ENCODE assay signal across 9 mouse cellular contexts in genomic region chr9:72275979-72276500, GRCm38 (mm10). TPM values are rescaled to one million over a fixed set of nuclear protein-coding genes. Genes with fewer than 3 reads are reported as not detected.
A peak's percentile ranks its signal among the peaks of the same experiment; 100 is the strongest.
DNase-seq lines count a peak whose midpoint lies in the region; ATAC-seq and TF ChIP-seq lines count a peak whose summit lies in the region.
"Had no signal": no experiment of that assay in that cellular context is flagged by ENCODE, and none has a peak within 500 bp of the region (broad histone marks: within the 10 kb centered on the region; RNA-seq: fewer than 3 reads in every experiment).

No protein-coding gene starts in this region.

- H3K36me3 ChIP-seq in testis, adult 2 months (ENCODE audit: control insufficient read depth, insufficient read depth, low read length), result no peaks in the 10 kb centered on the region
- no peaks in the 10 kb centered on the region for H3K36me3 ChIP-seq in heart, postnatal 0 days (replicated peaks; ENCODE audit: control insufficient read depth, insufficient read depth, low read length)
- H3K36me3 ChIP-seq in liver, embryonic 16.5 days (ENCODE audit: control insufficient read depth, insufficient read depth), result no peaks in the 10 kb centered on the region

- peak overlapping the region; percentile 100 for H3K4me3 ChIP-seq in testis, adult 2 months (ENCODE audit: control insufficient read depth, low read depth, low read length)
- H3K4me3 ChIP-seq in heart, postnatal 0 days (ENCODE audit: low read depth, low read length), result peak overlapping the region; percentile 64
- H3K4me3 ChIP-seq in liver, embryonic 16.5 days (ENCODE audit: low read depth, low read length), result peak overlapping the region; percentile 86

- 19% methylated on average over 8 of the region's 8 CpGs for whole genome bisulfite sequencing in heart, postnatal 0 days
- 34% methylated on average over 8 of the region's 8 CpGs for WGBS in liver, embryonic 16.5 days (ENCODE audit: insufficient replicate concordance)

- peak overlapping the region; percentile 60 for H3K4me2 ChIP-seq in heart, postnatal 0 days (ENCODE audit: low read depth, low read length)
- H3K4me2 ChIP-seq in liver, embryonic 16.5 days (ENCODE audit: low read depth, low read length), result peak overlapping the region; percentile 89

- TF ChIP-seq CTCF in testis, adult 2 months (IDR thresholded peaks at IDR 0.05; ENCODE audit: control insufficient read depth, insufficient read depth, insufficient replicate concordance, low read depth, low read length), result no peak
- TF ChIP-seq CTCF in heart, postnatal 0 days (IDR thresholded peaks at IDR 0.05; ENCODE audit: low read depth), result no peak

- H3K9ac ChIP-seq in heart, postnatal 0 days (replicated peaks; ENCODE audit: low read depth, low read length), result peak overlapping the region; percentile 92
- H3K9ac ChIP-seq in liver, embryonic 16.5 days (ENCODE audit: low read depth, low read length), result peak overlapping the region; percentile 89

- peaks cover 5% of the 10 kb centered on the region for H3K4me1 ChIP-seq in testis, adult 2 months (ENCODE audit: control insufficient read depth, insufficient read depth, low read length)
- H3K4me1 ChIP-seq in heart, postnatal 0 days (ENCODE audit: control insufficient read depth, insufficient read depth), result 0 out of 2 replicates have a peak, but pooled peaks cover 5% of the 10 kb centered on the region
- H3K4me1 ChIP-seq in liver, embryonic 16.5 days (ENCODE audit: control insufficient read depth, low read depth, low read length), result peaks cover 12% of the 10 kb centered on the region

- H3K9me3 ChIP-seq in heart, postnatal 0 days (replicated peaks; ENCODE audit: control insufficient read depth, low read length), result no peaks in the 10 kb centered on the region
- H3K9me3 ChIP-seq in liver, embryonic 16.5 days (replicated peaks; ENCODE audit: control insufficient read depth, low read length), result no peaks in the 10 kb centered on the region; the same call in 1 of the 2 replicates

- H3K27ac ChIP-seq in testis, adult 2 months (ENCODE audit: control insufficient read depth, insufficient read depth, low read depth, low read length), result peak overlapping the region; percentile 64; the same call in 1 of the 2 replicates
- H3K27ac ChIP-seq in heart, postnatal 0 days (ENCODE audit: low read depth), result peak overlapping the region; percentile 95
- peak overlapping the region; percentile 97 for H3K27ac ChIP-seq in liver, embryonic 16.5 days (ENCODE audit: low read length)

- H3K27me3 ChIP-seq in testis, adult 2 months (ENCODE audit: control insufficient read depth, insufficient read depth, low read length), result no peaks in the 10 kb centered on the region
- no peaks in the 10 kb centered on the region for H3K27me3 ChIP-seq in heart, postnatal 0 days (ENCODE audit: control insufficient read depth, insufficient read depth, low read length)
- H3K27me3 ChIP-seq in liver, embryonic 16.5 days (ENCODE audit: control insufficient read depth, insufficient read depth, low read depth, low read length), result no peaks in the 10 kb centered on the region
- H3K27me3 ChIP-seq: Patski had no signal

- peak; percentile 42 for DNase-seq in cerebellum, adult 9-10 months
- DNase-seq in cerebellum, postnatal 4 days (ENCODE audit: low spot score in 2 of 2), result no peak
- no peak for DNase-seq in testis, postnatal 10 days (ENCODE audit: low spot score)
- peak; percentile 34 for DNase-seq in heart, postnatal 0 days (ENCODE audit: low spot score)
- peak; percentile 16 for DNase-seq in yolk sac, embryonic 10.5 days (ENCODE audit: low spot score)
- no peak for DNase-seq in layer of hippocampus, adult 11-12 months (ENCODE audit: low spot score)

- no peak for TF ChIP-seq POLR2A in testis, adult 2 months (IDR thresholded peaks at IDR 0.05; ENCODE audit: control insufficient read depth, low read depth, low read length)

- no peak for ATAC-seq in heart, postnatal 0 days (ENCODE audit: insufficient read depth, low read depth)
- peak; percentile 25 for ATAC-seq in liver, embryonic 16.5 days (ENCODE audit: low read depth)

- TF ChIP-seq EP300 in heart, postnatal 0 days (IDR thresholded peaks at IDR 0.05; ENCODE audit: low read depth), result no peak

RNA-seq across cellular contexts. Expression of gene Zfp280d, which starts 1.4 kb away (rescaled TPM):
- 12.9 and 14.4 TPM in 2 replicates for polyA plus RNA-seq in testis, adult 2 months (2012; rRNA removed)
- total RNA-seq in heart, postnatal 0 days (2014; rRNA removed; ENCODE audit: low replicate concordance), result 40.9 and 42.6 TPM in 2 replicates
- 14.8 and 15.5 TPM in 2 replicates for polyA plus RNA-seq in heart, postnatal 0 days (2015; fragmentation: Nextera tagmentation; extraction: Ambion mirVana)
- polyA plus RNA-seq in liver, embryonic 16.5 days (2015; fragmentation: Nextera tagmentation; extraction: Ambion mirVana), result 13.9 and 14.3 TPM in 2 replicates

Comparison
In these comparisons a context has a peak if more than half of its experiments do, and no peak if none do; other contexts are left out.
1. DNase-seq: peak in cerebellum, adult 9-10 months (single experiment), heart, postnatal 0 days (single experiment) and yolk sac, embryonic 10.5 days (single experiment); none in cerebellum, postnatal 4 days (0 of 2), testis, postnatal 10 days (single experiment) and layer of hippocampus, adult 11-12 months (single experiment).
2. Peak in every context shown above with its lines, with median percentiles within 50 percentile points of each other: H3K27ac ChIP-seq and H3K4me3 ChIP-seq.